Mouse (Mus musculus) testis, adult 2 months (tissue): ENCODE results near the gene Aoah.

Experiments
- CTCF ChIP-seq: fragments of 200-500 bp; IDR thresholded peaks from 2 replicates; pipeline ENCODE4 v1.5.1; 2012; ENCODE audit warnings: low read depth, mild to moderate bottlenecking, inconsistent platforms, low read length, moderate library complexity; ENCODE audit not compliant: control insufficient read depth, insufficient read depth, insufficient replicate concordance
- POLR2A ChIP-seq: fragments of 200-500 bp; IDR thresholded peaks from 2 replicates; pipeline ENCODE4 v1.6.1; 2012; ENCODE audit warnings: low read depth, mild to moderate bottlenecking, inconsistent platforms, low read length, moderate library complexity; ENCODE audit not compliant: control insufficient read depth

GRCm38 (mm10) chr13:20981234-20982230, 187.6 kb downstream of the Aoah start:
- TF ChIP-seq POLR2A (no peak), CTCF (no peak)
